Mouse (Mus musculus) lung, postnatal 0 days (tissue): ENCODE results near the gene Tmem183a.

Source experiments
- CTCF ChIP-seq: IDR thresholded peaks from 2 replicates; pipeline ENCODE4 v1.5.1; 2016; ENCODE audit warnings: antibody characterized with exemption, mild to moderate bottlenecking
- EP300 ChIP-seq: IDR thresholded peaks from 2 replicates; pipeline ENCODE4 v1.6.1; 2016; ENCODE audit warnings: antibody characterized with exemption, mild to moderate bottlenecking, control low read depth

DNA sequence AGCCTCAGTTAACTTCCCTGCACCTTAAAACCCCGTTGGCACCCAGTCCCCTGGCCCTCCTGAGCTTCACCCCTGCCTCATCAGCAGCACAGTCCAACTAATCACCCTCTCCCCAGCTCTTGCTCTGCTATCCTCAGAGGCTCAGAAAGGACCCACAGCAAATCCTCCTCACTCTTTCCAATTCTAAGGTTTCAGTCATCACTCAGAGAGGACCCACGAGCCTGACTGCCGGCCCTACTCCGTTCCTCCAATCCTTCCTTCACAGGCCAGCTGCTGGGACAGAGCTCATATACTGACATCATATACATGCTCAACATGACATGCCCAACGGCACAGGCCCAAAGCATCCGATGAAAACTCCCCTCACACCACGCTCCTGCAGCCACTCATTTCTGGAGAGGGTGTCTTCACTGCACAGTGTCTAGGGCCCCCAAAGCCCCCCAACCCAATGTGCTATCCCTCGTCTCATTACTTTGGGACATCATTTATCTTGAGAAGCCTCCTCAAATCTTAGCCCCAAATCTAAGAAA is 18.9 kb downstream of the Tmem183a start:
- TF ChIP-seq CTCF (no peak), EP300 (no peak)
